Mouse (Mus musculus): ENCODE measurements around the gene Syt15. TPM values are rescaled to one million over a fixed set of nuclear protein-coding genes. Genes with fewer than 3 reads are reported as not detected.
A peak's percentile ranks its signal among the peaks of the same experiment; 100 is the strongest.

Gene Syt15
- total and polyA plus RNA-seq, 2 experiments, result 0.09 to 0.12 TPM

GRCm38 (mm10) chr14:34274141-34274540 is 54.7 kb downstream of the Syt15 start:
- H3K9ac ChIP-seq (ENCODE audit: low read depth, low read length), result peak overlapping the region; percentile 86
- H3K27me3 ChIP-seq (ENCODE audit: control insufficient read depth, insufficient read depth, low read length), result no peaks in the 10 kb centered on the region
- WGBS, result 32% methylated on average over 3 of the region's 3 CpGs
- no peaks in the 10 kb centered on the region for H3K36me3 ChIP-seq (ENCODE audit: control insufficient read depth, insufficient read depth, low read length)
- peak overlapping the region; percentile 100 for H3K27ac ChIP-seq (replicated peaks; ENCODE audit: insufficient read depth, low read depth, low read length)
- H3K4me1 ChIP-seq (ENCODE audit: control insufficient read depth, insufficient read depth, low read length), result peaks cover 24% of the 10 kb centered on the region
- H3K4me3 ChIP-seq (ENCODE audit: insufficient read depth, low read depth, low read length), result peak overlapping the region; percentile 76
- peak; percentile 96 for DNase-seq (ENCODE audit: extremely low read depth, low read depth, low spot score)
- TF ChIP-seq CTCF (IDR thresholded peaks at IDR 0.05; ENCODE audit: low read depth, low read length) (no peak), POLR2A (IDR thresholded peaks at IDR 0.05; ENCODE audit: extremely low read depth, insufficient read depth, low read length) (no peak)
- H3K79me2 ChIP-seq (ENCODE audit: control insufficient read depth, insufficient read depth, low read length), result peaks cover 25% of the 10 kb centered on the region; the same call in 1 of the 2 replicates

GRCm38 (mm10) chr14:34275225-34275624 is 55.8 kb downstream of the Syt15 start:
- TF ChIP-seq CTCF (IDR thresholded peaks at IDR 0.05; ENCODE audit: low read depth, low read length) (no peak), POLR2A (IDR thresholded peaks at IDR 0.05; ENCODE audit: extremely low read depth, insufficient read depth, low read length) (no peak)

GRCm38 (mm10) chr14:34279726-34280125 is 60.3 kb downstream of the Syt15 start:
- no peaks in the 10 kb centered on the region for H3K36me3 ChIP-seq (ENCODE audit: control insufficient read depth, insufficient read depth, low read length)
- no peak overlapping the region for H3K27ac ChIP-seq (replicated peaks; ENCODE audit: insufficient read depth, low read depth, low read length)
- TF ChIP-seq CTCF (IDR thresholded peaks at IDR 0.05; ENCODE audit: low read depth, low read length) (no peak), POLR2A (IDR thresholded peaks at IDR 0.05; ENCODE audit: extremely low read depth, insufficient read depth, low read length) (no peak)
- H3K4me1 ChIP-seq (ENCODE audit: control insufficient read depth, insufficient read depth, low read length), result peaks cover 4% of the 10 kb centered on the region
- H3K4me3 ChIP-seq (ENCODE audit: insufficient read depth, low read depth, low read length), result no peak overlapping the region
- H3K9ac ChIP-seq (ENCODE audit: low read depth, low read length), result no peak overlapping the region
- no peaks in the 10 kb centered on the region for H3K27me3 ChIP-seq (ENCODE audit: control insufficient read depth, insufficient read depth, low read length)
- WGBS, result 63% methylated on average over 4 of the region's 4 CpGs
- peak; percentile 55 for DNase-seq (ENCODE audit: extremely low read depth, low read depth, low spot score)
- peaks cover 17% of the 10 kb centered on the region; the same call in 1 of the 2 replicates for H3K79me2 ChIP-seq (ENCODE audit: control insufficient read depth, insufficient read depth, low read length)

More at GRCm38 (mm10) chr14:34275225-34275624, 55.8 kb downstream of the Syt15 start:
- Histone ChIP-seq H3K79me2 (ENCODE audit: control insufficient read depth, insufficient read depth, low read length) (peaks cover 23% of the 10 kb centered on the region; the same call in 1 of the 2 replicates), H3K4me3 (ENCODE audit: insufficient read depth, low read depth, low read length) (peak overlapping the region; percentile 31; the same call in 1 of the 2 replicates), H3K36me3 (ENCODE audit: control insufficient read depth, insufficient read depth, low read length) (no peaks in the 10 kb centered on the region), H3K4me1 (ENCODE audit: control insufficient read depth, insufficient read depth, low read length) (peaks cover 18% of the 10 kb centered on the region), H3K27me3 (ENCODE audit: control insufficient read depth, insufficient read depth, low read length) (no peaks in the 10 kb centered on the region), H3K27ac (replicated peaks; ENCODE audit: insufficient read depth, low read depth, low read length) (peak overlapping the region; percentile 92), H3K9ac (ENCODE audit: low read depth, low read length) (0 out of 2 replicates have a peak overlapping the region, but pooled peaks have one; percentile 61)
- WGBS, result 30% methylated on average over 4 of the region's 4 CpGs
- DNase-seq (ENCODE audit: extremely low read depth, low read depth, low spot score), result peak; percentile 99

Other genes starting within 250 kb of the Syt15 start
- under 0.01 TPM in 2 replicates for gene Zfp488, start 240.8 kb upstream of the Syt15 start, total RNA-seq (2014; rRNA removed)
- gene Zfp488, start 240.8 kb upstream of the Syt15 start, polyA plus RNA-seq (2012; rRNA removed), result not detected in 2 replicates
- gene Gm30083, start 204.4 kb upstream of the Syt15 start, total RNA-seq (2014; rRNA removed), result not detected in 2 replicates
- not detected in 2 replicates for gene Gm30083, start 204.4 kb upstream of the Syt15 start, polyA plus RNA-seq (2012; rRNA removed)
- not detected in 2 replicates for gene Gm5460, start 202.8 kb upstream of the Syt15 start, total RNA-seq (2014; rRNA removed)
- not detected in 2 replicates for gene Gm5460, start 202.8 kb upstream of the Syt15 start, polyA plus RNA-seq (2012; rRNA removed)
- gene Antxrl, start 166.9 kb upstream of the Syt15 start, total RNA-seq (2014; rRNA removed), result not detected in 2 replicates
- gene Antxrl, start 166.9 kb upstream of the Syt15 start, polyA plus RNA-seq (2012; rRNA removed), result not detected in 2 replicates
- gene Anxa8, start 133.6 kb upstream of the Syt15 start, total RNA-seq (2014; rRNA removed), result 0.07 TPM in 1 of 2 replicates, not detected in the other
- gene Anxa8, start 133.6 kb upstream of the Syt15 start, polyA plus RNA-seq (2012; rRNA removed), result not detected in 2 replicates
- gene A630023A22Rik, start 116.8 kb upstream of the Syt15 start, total RNA-seq (2014; rRNA removed), result not detected in 2 replicates
- not detected in 2 replicates for gene A630023A22Rik, start 116.8 kb upstream of the Syt15 start, polyA plus RNA-seq (2012; rRNA removed)
- under 0.01 TPM in 1 of 2 replicates, not detected in the other for gene Npy4r, start 67.1 kb upstream of the Syt15 start, total RNA-seq (2014; rRNA removed)
- gene Npy4r, start 67.1 kb upstream of the Syt15 start, polyA plus RNA-seq (2012; rRNA removed), result not detected in 2 replicates
- gene Gprin2, start 17.9 kb upstream of the Syt15 start, total RNA-seq (2014; rRNA removed), result under 0.01 and 0.09 TPM in 2 replicates
- 0.01 TPM in 1 of 2 replicates, not detected in the other for gene Gprin2, start 17.9 kb upstream of the Syt15 start, polyA plus RNA-seq (2012; rRNA removed)
- gene Shld2, start 90.9 kb downstream of the Syt15 start, total RNA-seq (2014; rRNA removed), result 25.4 and 36.4 TPM in 2 replicates
- 9.2 and 12.2 TPM in 2 replicates for gene Shld2, start 90.9 kb downstream of the Syt15 start, polyA plus RNA-seq (2012; rRNA removed)
- gene Glud1, start 91.1 kb downstream of the Syt15 start, total RNA-seq (2014; rRNA removed), result 691 and 755 TPM in 2 replicates
- 633 and 710 TPM in 2 replicates for gene Glud1, start 91.1 kb downstream of the Syt15 start, polyA plus RNA-seq (2012; rRNA removed)
- 56.3 and 66.7 TPM in 2 replicates for gene Fam25c, start 135.8 kb downstream of the Syt15 start, total RNA-seq (2014; rRNA removed)
- gene Fam25c, start 135.8 kb downstream of the Syt15 start, polyA plus RNA-seq (2012; rRNA removed), result 74.3 and 146 TPM in 2 replicates
- gene Sncg, start 155.2 kb downstream of the Syt15 start, total RNA-seq (2014; rRNA removed), result 0.20 and 0.46 TPM in 2 replicates
- gene Sncg, start 155.2 kb downstream of the Syt15 start, polyA plus RNA-seq (2012; rRNA removed), result 0.11 and 0.45 TPM in 2 replicates
- 9.2 and 10.7 TPM in 2 replicates for gene Mmrn2, start 155.9 kb downstream of the Syt15 start, total RNA-seq (2014; rRNA removed)
- gene Mmrn2, start 155.9 kb downstream of the Syt15 start, polyA plus RNA-seq (2012; rRNA removed), result 3.0 and 3.4 TPM in 2 replicates